Mouse (Mus musculus): ENCODE measurements around the gene Dicer1. TPM values are rescaled to one million over a fixed set of nuclear protein-coding genes. Genes with fewer than 3 reads are reported as not detected.

The Dicer1 gene
- polyA plus RNA-seq, 1 experiment: 5.1 TPM

GRCm38 (mm10) chr12:104716409-104716808 is 35.3 kb downstream of the Dicer1 start:
- Histone ChIP-seq H3K36me3 (ENCODE audit: control insufficient read depth, insufficient read depth) (peaks cover 41% of the 10 kb centered on the region), H3K27me3 (ENCODE audit: control insufficient read depth, insufficient read depth, insufficient read length) (no peaks in the 10 kb centered on the region), H3K4me3 (no peak overlapping the region), H3K4me2 (ENCODE audit: low read depth) (no peak overlapping the region), H3K79me2 (ENCODE audit: control insufficient read depth, insufficient read depth) (no peaks in the 10 kb centered on the region), H3ac (ENCODE audit: control insufficient read depth, insufficient read length) (no peak overlapping the region)
- TF ChIP-seq REST (IDR thresholded peaks at IDR 0.05; ENCODE audit: insufficient read depth, insufficient read length) (no peak), E2F4 (IDR thresholded peaks at IDR 0.05; ENCODE audit: insufficient read depth) (no peak), MAX (IDR thresholded peaks at IDR 0.05; ENCODE audit: low read depth) (no peak), MYOG (IDR thresholded peaks at IDR 0.05; ENCODE audit: control insufficient read depth in 1 of 3, insufficient read depth in 1 of 3, insufficient read length in 2 of 3, low read depth in 2 of 3) (no peak), POLR2A (IDR thresholded peaks at IDR 0.05; ENCODE audit: insufficient read length, low read depth) (no peak), CEBPB (IDR thresholded peaks at IDR 0.05; ENCODE audit: insufficient read depth, poor library complexity, severe bottlenecking) (no peak), MYOD1 (IDR thresholded peaks at IDR 0.05; ENCODE audit: control insufficient read depth in 1 of 3, insufficient read length in 2 of 3, low read depth in 2 of 3) (no peak), SRF (IDR thresholded peaks at IDR 0.05; ENCODE audit: control insufficient read depth, insufficient read length, low read depth) (no peak), USF1 (IDR thresholded peaks at IDR 0.05; ENCODE audit: low read depth) (no peak), TCF3 (IDR thresholded peaks at IDR 0.05; ENCODE audit: insufficient read length, low read depth) (no peak), TCF12 (IDR thresholded peaks at IDR 0.05; ENCODE audit: insufficient read depth, poor library complexity, severe bottlenecking) (no peak), POLR2AphosphoS2 (IDR thresholded peaks at IDR 0.05; ENCODE audit: insufficient read length, low read depth) (no peak)

- Histone ChIP-seq H3K4me2 (ENCODE audit: low read depth) (no peak overlapping the region), H3K79me2 (ENCODE audit: control insufficient read depth, insufficient read depth) (no peaks in the 10 kb centered on the region), H3K4me3 (no peak overlapping the region), H3K27me3 (ENCODE audit: control insufficient read depth, insufficient read depth, insufficient read length) (no peaks in the 10 kb centered on the region), H3K36me3 (ENCODE audit: control insufficient read depth, insufficient read depth) (peaks cover 42% of the 10 kb centered on the region), H3ac (ENCODE audit: control insufficient read depth, insufficient read length) (no peak overlapping the region)
- TF ChIP-seq CEBPB (IDR thresholded peaks at IDR 0.05; ENCODE audit: insufficient read depth, poor library complexity, severe bottlenecking) (no peak), USF1 (IDR thresholded peaks at IDR 0.05; ENCODE audit: low read depth) (no peak), MYOD1 (IDR thresholded peaks at IDR 0.05; ENCODE audit: control insufficient read depth in 1 of 3, insufficient read length in 2 of 3, low read depth in 2 of 3) (no peak), E2F4 (IDR thresholded peaks at IDR 0.05; ENCODE audit: insufficient read depth) (no peak), POLR2A (IDR thresholded peaks at IDR 0.05; ENCODE audit: insufficient read length, low read depth) (no peak), MYOG (IDR thresholded peaks at IDR 0.05; ENCODE audit: control insufficient read depth in 1 of 3, insufficient read depth in 1 of 3, insufficient read length in 2 of 3, low read depth in 2 of 3) (no peak), REST (IDR thresholded peaks at IDR 0.05; ENCODE audit: insufficient read depth, insufficient read length) (no peak), TCF12 (IDR thresholded peaks at IDR 0.05; ENCODE audit: insufficient read depth, poor library complexity, severe bottlenecking) (no peak), MAX (IDR thresholded peaks at IDR 0.05; ENCODE audit: low read depth) (no peak), TCF3 (IDR thresholded peaks at IDR 0.05; ENCODE audit: insufficient read length, low read depth) (no peak), SRF (IDR thresholded peaks at IDR 0.05; ENCODE audit: control insufficient read depth, insufficient read length, low read depth) (no peak), POLR2AphosphoS2 (IDR thresholded peaks at IDR 0.05; ENCODE audit: insufficient read length, low read depth) (no peak)
Measured at GRCm38 (mm10) chr12:104715453-104715852, 36.3 kb downstream of the Dicer1 start.

GRCm38 (mm10) chr12:104700266-104700665 is 51.5 kb downstream of the Dicer1 start:
- no peaks in the 10 kb centered on the region for H3K27me3 ChIP-seq (ENCODE audit: control insufficient read depth, insufficient read depth, insufficient read length)
- H3K4me3 ChIP-seq: no peak overlapping the region
- H3K36me3 ChIP-seq (ENCODE audit: control insufficient read depth, insufficient read depth): peaks cover 40% of the 10 kb centered on the region
- no peak overlapping the region for H3K4me2 ChIP-seq (ENCODE audit: low read depth)
- no peaks in the 10 kb centered on the region for H3K79me2 ChIP-seq (ENCODE audit: control insufficient read depth, insufficient read depth)
- H3ac ChIP-seq (ENCODE audit: control insufficient read depth, insufficient read length): no peak overlapping the region
- TF ChIP-seq SRF (IDR thresholded peaks at IDR 0.05; ENCODE audit: control insufficient read depth, insufficient read length, low read depth) (peak; percentile 43), POLR2AphosphoS2 (IDR thresholded peaks at IDR 0.05; ENCODE audit: insufficient read length, low read depth) (no peak)

DNA sequence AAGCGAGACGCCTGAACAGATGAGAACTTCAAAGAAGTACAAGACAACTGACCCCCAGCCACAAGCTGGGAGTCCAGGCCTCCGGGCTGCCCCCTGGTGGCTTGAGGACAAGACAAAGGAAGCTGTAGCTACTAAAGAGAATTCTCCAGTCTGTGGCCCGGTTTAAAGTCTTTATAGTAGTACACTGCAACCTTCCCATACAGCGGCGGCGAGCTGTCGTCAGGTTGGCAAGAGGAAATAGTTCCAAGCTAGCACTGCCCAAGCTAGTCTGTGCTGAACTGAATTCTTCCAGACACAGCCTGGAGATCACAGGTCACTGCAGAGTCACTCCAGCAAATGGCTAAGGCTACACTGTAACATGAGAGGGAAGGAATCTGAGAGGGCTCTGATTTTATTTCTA is 52.0 kb downstream of the Dicer1 start:
- Histone ChIP-seq H3K36me3 (ENCODE audit: control insufficient read depth, insufficient read depth) (peaks cover 37% of the 10 kb centered on the region), H3ac (ENCODE audit: control insufficient read depth, insufficient read length) (no peak overlapping the region), H3K27me3 (ENCODE audit: control insufficient read depth, insufficient read depth, insufficient read length) (no peaks in the 10 kb centered on the region), H3K4me2 (ENCODE audit: low read depth) (no peak overlapping the region), H3K4me3 (no peak overlapping the region), H3K79me2 (ENCODE audit: control insufficient read depth, insufficient read depth) (no peaks in the 10 kb centered on the region)
- no peak for TF ChIP-seq MYOD1 (IDR thresholded peaks at IDR 0.05; ENCODE audit: control insufficient read depth in 1 of 3, insufficient read length in 2 of 3, low read depth in 2 of 3)
- no peak for TF ChIP-seq CEBPB (IDR thresholded peaks at IDR 0.05; ENCODE audit: insufficient read depth, poor library complexity, severe bottlenecking)
- no peak for TF ChIP-seq MYOG (IDR thresholded peaks at IDR 0.05; ENCODE audit: control insufficient read depth in 1 of 3, insufficient read depth in 1 of 3, insufficient read length in 2 of 3, low read depth in 2 of 3)
- no peak for TF ChIP-seq E2F4 (IDR thresholded peaks at IDR 0.05; ENCODE audit: insufficient read depth)
- TF ChIP-seq SRF (IDR thresholded peaks at IDR 0.05; ENCODE audit: control insufficient read depth, insufficient read length, low read depth): no peak
- no peak for TF ChIP-seq TCF3 (IDR thresholded peaks at IDR 0.05; ENCODE audit: insufficient read length, low read depth)
- TF ChIP-seq REST (IDR thresholded peaks at IDR 0.05; ENCODE audit: insufficient read depth, insufficient read length): no peak

- TF ChIP-seq USF1 (IDR thresholded peaks at IDR 0.05; ENCODE audit: low read depth) (no peak), TCF3 (IDR thresholded peaks at IDR 0.05; ENCODE audit: insufficient read length, low read depth) (no peak), REST (IDR thresholded peaks at IDR 0.05; ENCODE audit: insufficient read depth, insufficient read length) (no peak), SRF (IDR thresholded peaks at IDR 0.05; ENCODE audit: control insufficient read depth, insufficient read length, low read depth) (no peak)
Measured at GRCm38 (mm10) chr12:104695514-104695913, 56.2 kb downstream of the Dicer1 start.

More at GRCm38 (mm10) chr12:104695514-104695913, 56.2 kb downstream of the Dicer1 start:
- Histone ChIP-seq H3K27me3 (ENCODE audit: control insufficient read depth, insufficient read depth, insufficient read length) (no peaks in the 10 kb centered on the region), H3K4me2 (ENCODE audit: low read depth) (no peak overlapping the region), H3K36me3 (ENCODE audit: control insufficient read depth, insufficient read depth) (peaks cover 17% of the 10 kb centered on the region), H3K79me2 (ENCODE audit: control insufficient read depth, insufficient read depth) (no peaks in the 10 kb centered on the region), H3ac (ENCODE audit: control insufficient read depth, insufficient read length) (no peak overlapping the region), H3K4me3 (no peak overlapping the region)
